Comparison of ENCODE assay signal across 10 mouse cellular contexts in the genomic region with DNA sequence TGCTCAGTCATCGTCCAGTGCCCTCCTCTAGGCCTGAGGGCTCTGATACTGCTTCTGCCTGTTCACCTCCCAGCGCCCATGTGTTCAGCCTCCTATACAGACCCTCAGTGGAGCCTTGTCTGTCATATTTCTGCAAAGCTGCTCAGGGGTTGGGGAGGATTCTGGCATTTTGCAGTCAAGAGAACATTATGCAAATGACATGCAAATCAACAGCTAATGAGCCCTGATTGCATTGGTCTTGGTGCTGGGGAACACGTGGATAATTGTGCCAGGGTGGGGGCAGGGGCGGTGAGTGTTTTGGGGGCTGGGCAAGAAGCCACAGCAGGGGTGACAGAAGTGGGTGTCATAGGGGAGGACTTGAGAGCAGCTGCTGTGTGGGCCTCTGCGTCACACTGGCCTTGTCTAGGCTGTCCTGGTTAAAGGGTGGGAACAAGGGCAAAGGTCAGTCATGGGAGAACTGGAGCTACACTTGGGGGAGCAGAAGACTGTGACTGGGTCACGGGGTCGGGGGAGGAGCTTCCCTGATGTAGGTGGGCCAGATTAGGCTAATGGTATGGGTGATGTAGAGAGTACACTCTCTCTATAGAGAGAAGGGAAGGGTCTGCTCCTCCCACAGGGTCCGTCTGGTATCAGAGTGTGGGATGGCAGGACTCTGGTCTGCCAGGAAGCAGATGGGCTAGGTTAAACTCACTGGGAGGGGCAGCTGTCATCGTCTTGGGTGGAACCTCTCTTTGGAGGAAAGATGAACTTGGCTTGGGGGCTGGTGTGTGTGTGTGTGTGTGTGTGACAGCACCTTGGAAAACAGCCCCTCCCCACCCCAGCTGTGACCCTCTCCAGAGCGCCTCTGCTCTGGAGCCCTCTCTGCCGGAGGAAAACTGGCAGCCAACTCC. TPM values are rescaled to one million over a fixed set of nuclear protein-coding genes. Genes with fewer than 3 reads are reported as not detected.
DNase-seq lines count a peak whose midpoint lies in the region; ATAC-seq lines count a peak whose summit lies in the region.
"Had no signal": no experiment of that assay in that cellular context is flagged by ENCODE, and none has a peak within 500 bp of the region (broad histone marks: within the 10 kb centered on the region; RNA-seq: fewer than 3 reads in every experiment).

No protein-coding gene starts in this region.

- DNase-seq in kidney, adult 18-20 months, result no peak
- peak; percentile 33 for DNase-seq in ES-CJ7 (ENCODE audit: low read depth, low spot score)
- no peak for DNase-seq in forebrain, embryonic 11.5 days (ENCODE audit: low spot score)
- DNase-seq in mesoderm, embryonic 11.5 days (ENCODE audit: low read depth, low spot score), result peak; percentile 52
- DNase-seq in spleen, postnatal 14 days (ENCODE audit: low spot score in 2 of 2), result no peak
- DNase-seq in gastrocnemius, postnatal 36 days, result no peak
- no peak for DNase-seq in gastrocnemius, adult 18-20 months (ENCODE audit: low spot score)

- H3K27ac ChIP-seq in kidney, embryonic 14.5 days (ENCODE audit: low read depth, low read length), result no peak overlapping the region
- peak overlapping the region; percentile 60; the same call in 1 of the 2 replicates for H3K27ac ChIP-seq in forebrain, embryonic 11.5 days (ENCODE audit: low read depth, low read length)

- H3K36me3 ChIP-seq in kidney, embryonic 14.5 days (ENCODE audit: control insufficient read depth, insufficient read depth, low read length), result no peaks in the 10 kb centered on the region
- no peaks in the 10 kb centered on the region for H3K36me3 ChIP-seq in forebrain, embryonic 11.5 days (ENCODE audit: control insufficient read depth, insufficient read depth, low read length)

- H3K4me3 ChIP-seq in kidney, embryonic 14.5 days (ENCODE audit: low read length), result no peak overlapping the region
- no peak overlapping the region for H3K4me3 ChIP-seq in forebrain, embryonic 11.5 days (ENCODE audit: low read depth, low read length)

- ATAC-seq in kidney, embryonic 14.5 days (ENCODE audit: low FRiP score, low TSS enrichment), result 0 out of 2 replicates have a peak, but pooled peaks have one; percentile 53
- ATAC-seq in forebrain, embryonic 11.5 days (replicated peaks; ENCODE audit: low FRiP score), result peak; percentile 67

- no peak overlapping the region for H3K9ac ChIP-seq in kidney, embryonic 14.5 days (ENCODE audit: low read depth, low read length)
- H3K9ac ChIP-seq in forebrain, embryonic 11.5 days (ENCODE audit: low read length), result no peak overlapping the region

- H3K4me1 ChIP-seq in kidney, embryonic 14.5 days (ENCODE audit: control insufficient read depth, insufficient read depth, low read length), result peaks cover 8% of the 10 kb centered on the region; the same call in 1 of the 2 replicates
- H3K4me1 ChIP-seq in forebrain, embryonic 11.5 days (replicated peaks; ENCODE audit: control insufficient read depth, insufficient read depth, low read length), result peaks cover 8% of the 10 kb centered on the region; the same call in 1 of the 2 replicates

- H3K4me2 ChIP-seq in kidney, embryonic 14.5 days (replicated peaks; ENCODE audit: low read depth, low read length), result no peak overlapping the region
- H3K4me2 ChIP-seq in forebrain, embryonic 11.5 days (ENCODE audit: low read depth, low read length, severe bottlenecking), result no peak overlapping the region

- intact Hi-C loops in gastrocnemius, postnatal 36 days (cut with DNase I), result no loop called here

- 26% methylated on average over 11 of the region's 11 CpGs for WGBS in kidney, embryonic 14.5 days
- WGBS in forebrain, embryonic 11.5 days, result 52% methylated on average over 11 of the region's 11 CpGs

- H3K27me3 ChIP-seq in kidney, embryonic 14.5 days (ENCODE audit: control insufficient read depth, insufficient read depth, low read length), result no peaks in the 10 kb centered on the region
- no peaks in the 10 kb centered on the region for H3K27me3 ChIP-seq in forebrain, embryonic 11.5 days (ENCODE audit: control insufficient read depth, insufficient read depth, low read length)

- H3K9me3 ChIP-seq in kidney, embryonic 14.5 days (ENCODE audit: control insufficient read depth, low read length), result no peaks in the 10 kb centered on the region
- no peaks in the 10 kb centered on the region for H3K9me3 ChIP-seq in forebrain, embryonic 11.5 days (ENCODE audit: control insufficient read depth, low read length)

RNA-seq across cellular contexts. Expression of gene Pacsin1, which starts 23.9 kb away (rescaled TPM):
- 1.3 and 1.7 TPM in 2 replicates for polyA plus RNA-seq in kidney, embryonic 14.5 days (2014; fragmentation: Nextera tagmentation; extraction: Ambion mirVana)
- 4.7 and 5.3 TPM in 2 replicates for polyA plus RNA-seq in forebrain, embryonic 11.5 days (2014; fragmentation: Nextera tagmentation; extraction: Ambion mirVana)
- under 1 TPM; 0.18 to 0.59 TPM for total RNA-seq in gastrocnemius, postnatal 36 days (2021)
- total RNA-seq in gastrocnemius, adult 18-20 months (2021), result under 1 TPM in 1 of 2 experiments, not detected in 1; 0.33 TPM

RNA-seq across cellular contexts. Expression of gene Rps10, which starts 42.7 kb away (rescaled TPM):
- polyA plus RNA-seq in kidney, embryonic 14.5 days (2014; fragmentation: Nextera tagmentation; extraction: Ambion mirVana), result 1,163 and 1,521 TPM in 2 replicates
- 803 and 835 TPM in 2 replicates for polyA plus RNA-seq in forebrain, embryonic 11.5 days (2014; fragmentation: Nextera tagmentation; extraction: Ambion mirVana)
- 100 to 1,000 TPM; 294 to 354 TPM for total RNA-seq in gastrocnemius, postnatal 36 days (2021)
- 100 to 1,000 TPM; 400 to 411 TPM for total RNA-seq in gastrocnemius, adult 18-20 months (2021)

RNA-seq across cellular contexts. Expression of gene RPS10-NUDT3, which starts 44.1 kb away (rescaled TPM):
- polyA plus RNA-seq in kidney, embryonic 14.5 days (2014; fragmentation: Nextera tagmentation; extraction: Ambion mirVana), result not detected in 2 replicates
- not detected in 2 replicates for polyA plus RNA-seq in forebrain, embryonic 11.5 days (2014; fragmentation: Nextera tagmentation; extraction: Ambion mirVana)
- total RNA-seq in gastrocnemius, postnatal 36 days (2021), result not detected
- total RNA-seq in gastrocnemius, adult 18-20 months (2021), result 1 to 10 TPM in 1 of 2 experiments, not detected in 1; 1.5 TPM
- total RNA-seq: ES-E14; gastrocnemius, postnatal 4 days had no signal

RNA-seq across cellular contexts. Expression of gene Spdef, which starts 49.6 kb away (rescaled TPM):
- 0.19 and 0.20 TPM in 2 replicates for polyA plus RNA-seq in kidney, embryonic 14.5 days (2014; fragmentation: Nextera tagmentation; extraction: Ambion mirVana)
- polyA plus RNA-seq in forebrain, embryonic 11.5 days (2014; fragmentation: Nextera tagmentation; extraction: Ambion mirVana), result 0.15 TPM in 1 of 2 replicates, not detected in the other
- not detected for total RNA-seq in gastrocnemius, postnatal 36 days (2021)
- total RNA-seq in gastrocnemius, adult 18-20 months (2021), result not detected
- total RNA-seq: ES-E14 had no signal

RNA-seq across cellular contexts. Expression of gene Nudt3, which starts 55.9 kb away (rescaled TPM):
- 32.2 and 74.9 TPM in 2 replicates for polyA plus RNA-seq in kidney, embryonic 14.5 days (2014; fragmentation: Nextera tagmentation; extraction: Ambion mirVana)
- polyA plus RNA-seq in forebrain, embryonic 11.5 days (2014; fragmentation: Nextera tagmentation; extraction: Ambion mirVana), result 50.5 and 56.8 TPM in 2 replicates
- 100 to 1,000 TPM; 232 to 233 TPM for total RNA-seq in gastrocnemius, postnatal 36 days (2021)
- 100 to 1,000 TPM; 249 to 272 TPM for total RNA-seq in gastrocnemius, adult 18-20 months (2021)

Comparison
In these comparisons a context has a peak if more than half of its experiments do, and no peak if none do; other contexts are left out.
1. DNase-seq: peak in ES-CJ7 (single experiment) and mesoderm, embryonic 11.5 days (single experiment); none in kidney, adult 18-20 months (single experiment), forebrain, embryonic 11.5 days (single experiment), spleen, postnatal 14 days (0 of 2), gastrocnemius, postnatal 36 days (0 of 2) and gastrocnemius, adult 18-20 months (single experiment).